Mouse (Mus musculus): ENCODE measurements around the gene Tbl3. TPM values are rescaled to one million over a fixed set of nuclear protein-coding genes. Genes with fewer than 3 reads are reported as not detected.

Gene Tbl3
- total and polyA plus RNA-seq, 3 experiments, result 103 to 111 TPM; not detected in 1

DNA sequence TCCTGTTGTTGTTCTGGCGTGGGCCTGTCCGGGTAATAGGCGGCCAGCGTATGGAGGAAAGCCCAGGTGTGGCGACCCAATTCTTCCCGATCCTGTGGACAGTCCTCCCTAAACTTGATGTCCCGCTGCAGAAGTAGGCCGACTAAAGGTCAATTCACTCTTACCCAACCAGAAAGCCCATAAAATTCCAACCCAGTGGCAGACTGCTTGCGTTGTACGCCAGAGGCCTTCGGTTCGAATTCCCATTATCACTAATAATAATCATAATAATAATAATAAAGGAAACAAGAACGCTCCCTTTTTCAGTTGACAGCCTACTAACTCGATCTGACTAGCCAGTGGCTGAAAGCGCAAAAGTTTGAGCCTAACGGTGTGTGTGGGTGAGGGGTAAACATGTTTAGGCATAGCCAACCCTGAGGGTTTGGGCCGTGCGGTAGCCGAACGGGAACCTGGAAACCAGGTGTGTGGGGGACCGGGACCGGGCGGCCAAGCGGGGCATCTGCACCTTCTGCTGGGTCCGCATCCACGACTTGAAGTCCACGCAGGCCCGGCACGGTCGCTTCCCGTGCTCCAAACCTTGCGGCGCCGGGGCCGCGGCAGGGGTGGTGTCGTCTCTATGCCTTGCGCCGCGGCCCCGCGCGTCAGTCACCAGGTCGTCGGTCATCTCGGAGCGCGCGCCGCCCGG is 12.0 kb downstream of the Tbl3 start:
- Histone ChIP-seq H3K4me1 (ENCODE audit: control insufficient read depth in 1 of 2, insufficient read depth in 2 of 2, low read length in 2 of 2) (peaks cover 2 to 10% of the 10 kb centered on the region in 2 experiments; a peak in 1 of 4 replicates), H3K79me2 (ENCODE audit: control insufficient read depth, insufficient read depth, low read length, poor library complexity) (peaks cover 8% of the 10 kb centered on the region), H3K9ac (ENCODE audit: control insufficient read depth, low read depth, low read length, poor library complexity, severe bottlenecking) (peak overlapping the region; percentile 85), H3K4me3 (ENCODE audit: control insufficient read depth in 1 of 2, insufficient read depth in 1 of 2, low read depth in 2 of 2, low read length in 2 of 2) (peak overlapping the region; percentile 78 to 99), H3K27ac (ENCODE audit: control insufficient read depth, low read depth, low read length) (peak overlapping the region; percentile 75), H3K9me3 (replicated peaks; ENCODE audit: insufficient read depth, low read length) (no peaks in the 10 kb centered on the region), H3K36me3 (ENCODE audit: control insufficient read depth in 1 of 2, insufficient read depth in 2 of 2, low read length in 2 of 2) (peaks cover 0 to 2% of the 10 kb centered on the region in 2 experiments; a peak in 1 of 4 replicates), H3K27me3 (ENCODE audit: control insufficient read depth in 1 of 2, insufficient read depth in 2 of 2, low read length in 2 of 2) (no peaks in the 10 kb centered on the region)
- no peak for DNase-seq (ENCODE audit: low read depth, low spot score)
- TF ChIP-seq TBP (IDR thresholded peaks at IDR 0.05; ENCODE audit: low read depth, low read length) (no peak), MAX (IDR thresholded peaks at IDR 0.05; ENCODE audit: low read length) (0 out of 2 replicates have a peak, but pooled peaks have one; percentile 4), CHD1 (IDR thresholded peaks at IDR 0.05; ENCODE audit: low read depth, low read length) (0 out of 2 replicates have a peak, but pooled peaks have one; percentile 36), USF1 (IDR thresholded peaks at IDR 0.05; ENCODE audit: low read depth, low read length) (no peak), MYC (IDR thresholded peaks at IDR 0.05; ENCODE audit: low read depth, low read length) (0 out of 2 replicates have a peak, but pooled peaks have one; percentile 4), SIN3A (IDR thresholded peaks at IDR 0.05; ENCODE audit: low read length) (0 out of 2 replicates have a peak, but pooled peaks have one; percentile 58)

DNA sequence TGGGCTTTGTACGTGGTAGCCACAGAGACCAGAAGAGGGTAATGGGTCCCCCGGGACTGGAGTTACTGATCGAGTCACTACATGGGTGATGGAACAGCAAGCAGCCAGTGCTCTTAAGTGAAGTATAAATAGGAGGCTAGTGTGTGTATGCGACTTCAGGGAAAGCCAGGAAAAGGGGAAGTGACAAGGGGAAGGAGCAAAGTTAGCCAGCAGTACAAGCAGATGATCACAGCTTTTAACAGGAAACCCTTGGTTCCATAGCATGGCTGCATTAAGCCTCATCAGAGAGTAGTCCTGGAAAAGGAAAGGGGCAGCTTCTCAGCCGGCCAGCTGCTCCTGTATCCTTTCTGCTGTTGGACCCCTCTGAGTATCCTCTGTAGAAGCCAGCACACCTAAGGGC is 15.1 kb downstream of the Tbl3 start:
- TF ChIP-seq CHD1 (IDR thresholded peaks at IDR 0.05; ENCODE audit: low read depth, low read length) (no peak), GABPA (IDR thresholded peaks at IDR 0.05; ENCODE audit: low read depth, low read length) (no peak), SIN3A (IDR thresholded peaks at IDR 0.05; ENCODE audit: low read length) (no peak), MYC (IDR thresholded peaks at IDR 0.05; ENCODE audit: low read depth, low read length) (no peak), ZNF384 (IDR thresholded peaks at IDR 0.05; ENCODE audit: low read depth, low read length) (no peak), RCOR1 (IDR thresholded peaks at IDR 0.05; ENCODE audit: low read depth, low read length) (no peak), BHLHE40 (IDR thresholded peaks at IDR 0.05; ENCODE audit: borderline replicate concordance, low read depth, low read length) (no peak), TCF12 (IDR thresholded peaks at IDR 0.05; ENCODE audit: low read depth, low read length) (no peak), ELF1 (IDR thresholded peaks at IDR 0.05; ENCODE audit: low read depth, low read length) (no peak), NRF1 (IDR thresholded peaks at IDR 0.05; ENCODE audit: insufficient read depth, low read depth, low read length, poor library complexity, severe bottlenecking) (no peak), USF2 (IDR thresholded peaks at IDR 0.05; ENCODE audit: borderline replicate concordance in 1 of 2, insufficient read depth in 1 of 2, low read depth in 1 of 2, low read length in 2 of 2) (no peak), HCFC1 (IDR thresholded peaks at IDR 0.05; ENCODE audit: low read depth, low read length) (no peak), MAZ (IDR thresholded peaks at IDR 0.05; ENCODE audit: low read depth, low read length) (no peak), MYB (IDR thresholded peaks at IDR 0.05; ENCODE audit: low read depth, low read length) (no peak), ZMIZ1 (IDR thresholded peaks at IDR 0.05; ENCODE audit: low read depth, low read length) (no peak)
- peak; percentile 54 for DNase-seq (ENCODE audit: low read depth, low spot score)
- Histone ChIP-seq H3K9me3 (replicated peaks; ENCODE audit: insufficient read depth, low read length) (no peaks in the 10 kb centered on the region), H3K27me3 (ENCODE audit: control insufficient read depth in 1 of 2, insufficient read depth in 2 of 2, low read length in 2 of 2) (no peaks in the 10 kb centered on the region), H3K27ac (ENCODE audit: control insufficient read depth, low read depth, low read length) (no peak overlapping the region), H3K9ac (ENCODE audit: control insufficient read depth, low read depth, low read length, poor library complexity, severe bottlenecking) (no peak overlapping the region), H3K79me2 (ENCODE audit: control insufficient read depth, insufficient read depth, low read length, poor library complexity) (peaks cover 8% of the 10 kb centered on the region), H3K4me1 (ENCODE audit: control insufficient read depth in 1 of 2, insufficient read depth in 2 of 2, low read length in 2 of 2) (peaks cover 2 to 13% of the 10 kb centered on the region in 2 experiments; a peak in 2 of 4 replicates), H3K36me3 (ENCODE audit: control insufficient read depth in 1 of 2, insufficient read depth in 2 of 2, low read length in 2 of 2) (peaks cover 0 to 2% of the 10 kb centered on the region in 2 experiments; a peak in 1 of 4 replicates), H3K4me3 (ENCODE audit: control insufficient read depth in 1 of 2, insufficient read depth in 1 of 2, low read depth in 2 of 2, low read length in 2 of 2) (no peak overlapping the region)

All from MEL (cell line).